Mouse (Mus musculus) C2C12 (cell line): Measurements from ENCODE around the gene Rps28.
"Not testable (repeated sequence)": the region's sequence is repeated elsewhere in the genome, so short reads cannot be mapped to it uniquely, and the experiment has no call there.

Experiments
- CTCF ChIP-seq: IDR thresholded peaks from one replicate; pipeline ENCODE4 v1.5.1; 2011; ENCODE audit not compliant: control insufficient read depth, insufficient read depth, insufficient read length
- MYOD1 ChIP-seq: IDR thresholded peaks from one replicate; pipeline ENCODE4 v1.6.1; 2011; ENCODE audit warnings: low read depth; ENCODE audit not compliant: control insufficient read depth, insufficient read length
- MYOG ChIP-seq: IDR thresholded peaks from one replicate; pipeline ENCODE4 v1.6.1; 2011; ENCODE audit not compliant: control insufficient read depth, insufficient read length; ENCODE audit errors: extremely low read depth

DNA sequence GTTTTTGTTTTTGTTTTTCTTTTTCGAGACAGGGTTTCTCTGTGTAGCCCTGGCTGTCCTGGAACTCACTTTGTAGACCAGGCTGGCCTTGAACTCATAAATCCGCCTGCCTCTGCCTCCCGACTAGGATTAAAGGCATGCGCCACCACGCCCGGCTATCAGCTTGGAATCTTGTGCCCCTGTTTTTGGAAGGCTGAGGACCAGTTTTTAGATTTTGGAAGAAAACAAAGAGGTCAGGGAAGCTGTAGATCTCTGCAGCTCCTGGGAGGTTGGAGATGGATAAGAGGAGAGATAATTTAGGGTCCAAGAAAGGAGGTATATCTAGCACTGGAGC lies 602 bp upstream of the Rps28 start:
- TF ChIP-seq CTCF, MYOD1, MYOG: not testable (repeated sequence)
